Mouse (Mus musculus) brain, embryonic 18.5 days (tissue): ENCODE data around the gene Wbp11.
A peak's percentile ranks its signal among the peaks of the same experiment; 100 is the strongest.
"Not testable (repeated sequence)": the region's sequence is repeated elsewhere in the genome, so short reads cannot be mapped to it uniquely, and the experiment has no call there.

Experiments used
- DNase-seq: peaks from one replicate; pipeline ENCODE4 v3.0.0-alpha.2; 2012; ENCODE audit warnings: low read depth, low spot score

The Wbp11 gene

GRCm38 (mm10) chr6:136803739-136804633 lies 24.0 kb downstream of the Wbp11 start, which contains the start of gene Hist4h4:
TSS of gene Hist4h4 (minus strand) at chr6:136804415.
- peak; percentile 88 for DNase-seq

DNA sequence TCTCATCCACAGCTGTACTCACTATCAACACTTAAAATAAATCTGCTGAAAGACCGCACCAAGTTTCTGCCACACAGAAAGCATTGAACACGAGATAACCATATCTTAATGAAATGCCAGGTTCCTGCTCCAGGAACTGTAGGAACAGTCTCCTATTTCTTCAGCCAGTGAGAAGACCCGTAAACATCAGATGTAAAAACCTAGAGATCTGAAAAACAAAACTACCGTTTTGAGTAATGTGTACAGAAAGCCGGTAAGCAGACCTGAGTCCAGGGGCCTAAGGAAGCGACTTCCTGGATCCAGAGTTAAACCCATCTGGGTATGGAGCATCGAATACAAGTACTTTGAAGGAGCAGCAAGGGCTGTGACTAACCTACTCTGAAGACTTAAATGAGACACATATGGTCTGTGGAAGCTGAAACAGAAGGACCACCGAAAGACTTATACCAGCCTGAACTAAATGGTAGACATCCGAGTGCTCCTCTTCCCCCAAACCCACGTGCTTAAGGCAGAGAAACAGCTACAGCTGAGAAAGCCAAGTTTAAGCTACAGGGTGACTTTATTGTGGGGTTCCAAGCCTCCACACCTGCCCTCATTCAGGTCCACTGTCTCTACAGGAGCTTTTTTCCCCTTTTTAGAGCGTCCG lies 24.8 kb downstream of the Wbp11 start:
- DNase-seq = no peak

- no peak for DNase-seq
Measured at GRCm38 (mm10) chr6:136801274-136801673, 26.8 kb downstream of the Wbp11 start.

DNA sequence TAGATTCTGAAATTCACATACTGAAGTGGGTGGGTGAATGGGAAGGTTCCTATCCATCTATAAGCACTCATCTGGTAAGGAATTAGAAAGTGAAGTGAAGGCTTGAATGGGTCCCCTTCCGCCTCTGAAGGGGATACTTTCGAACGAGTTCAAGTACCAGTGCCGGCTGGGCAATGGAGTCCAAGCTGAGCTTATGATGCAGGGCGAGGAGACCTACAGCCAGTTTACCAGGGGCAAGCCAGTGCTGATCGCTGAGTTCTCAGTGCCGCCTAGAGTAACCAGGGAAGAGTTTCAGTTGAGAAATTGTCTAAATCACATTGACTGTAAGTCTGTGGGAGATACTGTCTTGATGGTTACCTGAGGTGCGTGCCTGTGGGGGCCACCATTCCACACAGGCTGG lies 27.3 kb downstream of the Wbp11 start:
- no peak for DNase-seq

DNA sequence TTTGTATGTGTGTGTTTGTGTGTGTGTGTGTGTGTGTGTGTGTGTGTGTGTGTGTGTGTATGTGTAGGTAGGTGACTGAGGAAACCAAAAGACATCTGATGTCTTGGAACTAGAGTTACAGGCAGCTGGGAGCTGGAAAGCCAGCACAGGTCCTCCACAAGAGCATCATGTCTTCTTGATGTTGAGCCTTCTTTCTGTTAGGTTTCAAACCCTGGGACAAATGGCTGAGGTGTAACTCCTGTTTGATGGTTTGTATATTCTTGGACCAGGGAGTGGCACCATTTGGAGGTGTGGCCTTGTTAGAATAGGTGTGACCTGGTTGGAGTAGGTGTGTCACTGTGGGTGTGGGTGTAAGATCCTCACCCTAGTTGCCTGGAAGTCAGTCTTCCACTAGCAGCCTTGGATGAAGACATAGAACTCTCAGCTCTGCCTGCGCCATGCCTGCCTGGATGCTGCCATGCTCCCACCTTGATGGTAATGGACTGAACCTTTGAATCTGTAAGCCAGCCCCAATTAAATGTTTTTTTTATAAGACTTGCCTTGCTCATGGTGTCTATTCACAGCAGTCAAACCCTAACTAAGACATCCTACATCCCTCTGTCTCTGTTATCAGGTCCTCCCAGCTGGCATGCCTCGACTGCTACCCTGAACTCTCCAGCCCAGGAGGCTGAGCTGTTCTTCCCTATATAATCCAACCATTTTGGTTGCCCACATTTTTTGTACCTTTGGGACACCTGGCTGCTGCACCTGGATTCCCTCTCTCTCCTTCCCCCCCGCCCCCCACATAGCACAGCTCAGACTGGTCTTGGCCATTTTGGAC lies 29.9 kb downstream of the Wbp11 start:
- DNase-seq = not testable (repeated sequence)

DNA sequence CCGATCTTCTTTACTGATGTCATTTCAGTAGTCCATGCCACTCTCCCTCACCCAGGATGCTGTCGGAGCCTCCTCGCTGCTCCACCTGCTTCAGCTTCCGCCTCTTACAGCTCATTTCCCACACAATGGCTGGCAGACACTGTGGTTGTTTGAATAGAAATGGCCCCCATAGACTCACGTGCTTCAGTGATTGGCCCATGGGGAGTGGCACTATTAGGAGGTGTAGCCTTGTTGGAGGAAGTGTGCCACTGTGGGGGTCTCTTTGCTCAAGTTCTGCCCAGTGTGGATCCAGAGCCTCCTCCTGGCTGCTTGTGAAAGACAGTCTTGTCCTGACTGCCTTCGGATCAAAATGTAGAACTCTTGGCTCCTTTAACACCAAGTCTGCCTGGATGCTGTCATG lies 32.2 kb downstream of the Wbp11 start:
- DNase-seq = no peak

- DNase-seq = no peak
Measured at GRCm38 (mm10) chr6:136795110-136795509, 32.9 kb downstream of the Wbp11 start.

GRCm38 (mm10) chr6:136793831-136794525 lies 34.1 kb downstream of the Wbp11 start:
- no peak for DNase-seq

DNA sequence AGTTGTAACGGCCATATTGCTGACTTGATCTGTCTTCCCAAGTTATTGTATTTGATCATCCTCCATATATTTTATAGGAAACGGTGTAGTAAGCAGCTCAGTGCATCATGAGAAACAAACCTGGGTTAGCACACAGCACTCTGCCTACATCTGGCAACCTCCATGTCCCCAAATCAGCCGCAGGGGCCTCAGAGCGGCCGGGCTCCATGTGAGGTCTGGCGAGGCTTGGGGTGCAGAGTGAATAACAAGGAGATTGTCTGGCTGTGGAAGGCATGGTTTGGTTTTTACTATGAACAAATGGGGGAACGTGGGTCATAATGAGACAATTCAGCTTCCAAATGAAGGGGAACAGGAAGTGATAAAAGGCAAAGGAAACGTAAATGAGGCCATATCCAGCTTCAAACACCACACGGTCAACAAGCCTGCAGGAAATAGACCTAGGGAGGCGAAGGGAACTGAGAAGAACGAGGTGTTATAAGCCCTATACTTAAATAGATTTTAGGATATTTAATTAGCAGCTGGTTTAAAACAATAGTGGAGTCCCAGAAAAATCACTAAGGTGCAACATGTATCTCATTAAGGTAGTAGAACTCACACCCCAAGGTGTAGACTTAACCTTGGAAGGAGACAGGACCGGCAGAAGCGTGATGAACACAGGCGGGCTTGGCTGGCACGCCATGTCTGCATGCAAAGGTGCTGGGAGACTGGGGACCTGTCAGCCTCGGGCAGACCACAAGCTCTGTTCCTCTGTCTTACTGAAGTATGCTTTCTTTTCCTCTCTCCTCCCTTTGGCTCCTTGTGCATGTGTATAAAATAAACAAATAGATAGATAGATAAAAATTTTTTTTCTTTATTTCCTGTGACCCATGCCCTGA lies 34.9 kb downstream of the Wbp11 start:
- no peak for DNase-seq

- DNase-seq = no peak
Measured at GRCm38 (mm10) chr6:136789391-136789971, 38.6 kb downstream of the Wbp11 start.

DNA sequence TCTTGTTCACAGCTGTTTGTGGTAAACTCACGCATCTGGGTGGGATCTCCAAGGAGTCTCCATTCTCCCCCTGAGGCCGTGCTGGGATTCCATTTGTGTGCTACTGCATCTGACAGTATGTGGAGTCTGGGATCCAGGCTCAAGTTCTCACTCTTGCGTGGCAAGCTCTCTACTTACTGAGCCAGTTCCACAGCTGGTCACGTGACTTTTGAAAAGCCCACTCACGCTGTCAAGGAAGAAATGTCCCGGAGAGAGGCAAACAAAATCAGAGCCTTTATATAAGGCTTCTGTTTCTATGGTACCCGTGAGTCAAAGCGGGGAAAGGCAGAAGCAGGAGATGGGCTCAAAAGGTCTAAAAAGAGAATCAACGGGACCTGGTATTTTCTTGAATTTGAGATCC lies 45.3 kb downstream of the Wbp11 start:
- DNase-seq = no peak

DNA sequence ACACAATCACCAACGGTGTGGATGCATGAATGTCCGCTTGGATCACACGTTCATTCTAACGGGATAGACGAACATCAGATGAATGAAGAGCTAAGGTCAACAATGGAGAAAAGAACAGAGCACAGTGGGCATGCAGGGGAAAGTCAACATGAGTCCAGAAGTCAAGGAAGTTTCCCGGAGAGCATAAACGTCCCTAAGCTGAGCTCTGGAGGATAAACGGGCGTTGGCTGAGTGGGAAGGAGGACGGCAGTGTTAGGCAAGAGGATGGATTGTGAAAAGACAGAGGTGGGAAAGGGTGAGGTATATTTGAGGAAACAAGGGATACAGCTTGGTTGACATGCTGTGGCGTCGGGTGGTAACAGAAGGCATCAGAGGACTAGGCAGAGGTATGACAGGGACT lies 45.9 kb downstream of the Wbp11 start:
- no peak for DNase-seq

GRCm38 (mm10) chr6:136781377-136781986 lies 46.6 kb downstream of the Wbp11 start, which contains the start of gene Gucy2c:
TSS of gene Gucy2c (minus strand) at chr6:136781765.
- no peak for DNase-seq

- no peak for DNase-seq
Measured at GRCm38 (mm10) chr6:136776392-136776791, 51.6 kb downstream of the Wbp11 start.

DNA sequence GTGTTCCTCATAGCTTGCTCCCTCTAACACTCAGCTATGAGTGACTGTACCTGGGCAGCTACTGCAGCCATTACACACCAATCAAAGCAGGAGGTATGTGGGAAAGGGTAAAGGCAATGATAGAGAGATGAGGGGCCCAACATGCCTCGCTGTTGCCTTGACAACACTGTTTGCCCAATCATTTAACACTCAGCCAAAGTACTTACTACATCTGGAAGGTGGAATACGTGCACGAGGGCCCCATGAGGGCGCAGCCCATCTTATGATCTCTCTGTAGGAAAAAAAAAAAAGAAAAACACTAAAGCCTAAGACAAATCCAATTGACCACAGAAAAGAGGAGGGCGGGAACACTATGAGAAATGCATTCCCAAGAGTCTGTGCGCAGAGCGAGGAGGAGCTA lies 58.2 kb downstream of the Wbp11 start:
- DNase-seq = no peak

- DNase-seq = no peak
Measured at GRCm38 (mm10) chr6:136769143-136769542, 58.9 kb downstream of the Wbp11 start.

DNA sequence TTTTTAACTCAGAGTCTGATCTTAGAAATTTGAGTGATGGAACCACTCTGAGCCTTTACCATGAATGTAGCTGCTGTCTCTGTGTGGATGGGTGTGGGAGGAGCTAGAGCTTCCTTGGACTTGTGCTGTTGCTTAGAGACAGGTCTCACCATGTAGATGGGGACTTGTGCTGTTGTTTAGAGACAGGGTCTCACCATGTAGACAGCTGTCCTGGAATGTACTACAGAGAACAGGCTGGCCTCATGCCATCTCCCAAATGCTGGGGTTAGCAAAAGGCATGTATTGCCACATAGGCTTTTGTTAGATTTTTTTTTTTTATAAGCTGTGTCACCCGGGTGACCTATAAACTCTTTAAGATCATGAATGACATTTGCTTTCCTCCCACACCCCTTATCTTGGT lies 64.1 kb downstream of the Wbp11 start:
- no peak for DNase-seq
